Mouse (Mus musculus) neural tube, embryonic 11.5 days (tissue): ENCODE results near the gene H1foo. TPM values are rescaled to one million over a fixed set of nuclear protein-coding genes. Genes with fewer than 3 reads are reported as not detected.

Source experiments
- ATAC-seq: fragments of 200-750 bp; cut with Nextera tagmentation; 2 replicates; pipeline ENCODE4 v1.8.0; 2017; ENCODE audit warnings: moderate number of reproducible peaks, mild to moderate bottlenecking, moderate TSS enrichment, moderate library complexity; ENCODE audit not compliant: insufficient read depth, low FRiP score, low TSS enrichment
- DNase-seq: peaks from one replicate; pipeline ENCODE4 v3.0.0-alpha.2; 2015; ENCODE audit warnings: low spot score
- H3K27ac ChIP-seq: fragments of 300-500 bp; sonication (generic); 2 replicates; pipeline ENCODE4 v1.5.1; 2014; ENCODE audit warnings: low read depth, mild to moderate bottlenecking, low read length
- H3K27me3 ChIP-seq: fragments of 300-500 bp; sonication (generic); 2 replicates; pipeline ENCODE4 v1.6.1; 2014; ENCODE audit warnings: mild to moderate bottlenecking, low read length, mixed read lengths; ENCODE audit not compliant: control insufficient read depth, insufficient read depth
- H3K36me3 ChIP-seq: fragments of 300-500 bp; sonication (generic); 2 replicates; pipeline ENCODE4 v1.6.1; 2014; ENCODE audit warnings: mild to moderate bottlenecking, low read length, moderate library complexity, mixed read lengths; ENCODE audit not compliant: control insufficient read depth, insufficient read depth
- H3K4me1 ChIP-seq: fragments of 300-500 bp; sonication (generic); 2 replicates; pipeline ENCODE4 v1.6.1; 2014; ENCODE audit warnings: low read length, mixed read lengths; ENCODE audit not compliant: control insufficient read depth, insufficient read depth
- H3K4me2 ChIP-seq: fragments of 300-500 bp; sonication (generic); 2 replicates; pipeline ENCODE4 v1.6.1; 2014; ENCODE audit warnings: low read depth, mild to moderate bottlenecking, moderate library complexity
- H3K4me3 ChIP-seq: fragments of 300-500 bp; sonication (generic); 2 replicates; pipeline ENCODE4 v1.5.1; 2014; ENCODE audit warnings: low read depth, low read length
- H3K9ac ChIP-seq: fragments of 300-500 bp; sonication (generic); 2 replicates; pipeline ENCODE4 v1.6.1; 2014; ENCODE audit warnings: mild to moderate bottlenecking, low read length
- H3K9me3 ChIP-seq: fragments of 300-500 bp; sonication (generic); 2 replicates; pipeline ENCODE4 v1.6.1; 2016; ENCODE audit warnings: low read length; ENCODE audit not compliant: control insufficient read depth
- WGBS: fragments of 180-500 bp; shearing (Covaris S2); extraction: QIAGEN DNeasy Blood & Tissue Kit; methylation state at CpG from one replicate; pipeline ENCODE4 v1.1.7; 2014; 5-methylcytosine and 5-hydroxymethylcytosine counted together
- polyA plus RNA-seq: library from polyadenylated mRNA; unstranded; fragments of >200 nt; fragmentation: Nextera tagmentation; extraction: Ambion mirVana; gene quantifications from 2 replicates; pipeline ENCODE4 v1.2.1, GENCODE M21; 2014

H1foo gene
- polyA plus RNA-seq, 1 experiment from 2014 or later: not detected

DNA sequence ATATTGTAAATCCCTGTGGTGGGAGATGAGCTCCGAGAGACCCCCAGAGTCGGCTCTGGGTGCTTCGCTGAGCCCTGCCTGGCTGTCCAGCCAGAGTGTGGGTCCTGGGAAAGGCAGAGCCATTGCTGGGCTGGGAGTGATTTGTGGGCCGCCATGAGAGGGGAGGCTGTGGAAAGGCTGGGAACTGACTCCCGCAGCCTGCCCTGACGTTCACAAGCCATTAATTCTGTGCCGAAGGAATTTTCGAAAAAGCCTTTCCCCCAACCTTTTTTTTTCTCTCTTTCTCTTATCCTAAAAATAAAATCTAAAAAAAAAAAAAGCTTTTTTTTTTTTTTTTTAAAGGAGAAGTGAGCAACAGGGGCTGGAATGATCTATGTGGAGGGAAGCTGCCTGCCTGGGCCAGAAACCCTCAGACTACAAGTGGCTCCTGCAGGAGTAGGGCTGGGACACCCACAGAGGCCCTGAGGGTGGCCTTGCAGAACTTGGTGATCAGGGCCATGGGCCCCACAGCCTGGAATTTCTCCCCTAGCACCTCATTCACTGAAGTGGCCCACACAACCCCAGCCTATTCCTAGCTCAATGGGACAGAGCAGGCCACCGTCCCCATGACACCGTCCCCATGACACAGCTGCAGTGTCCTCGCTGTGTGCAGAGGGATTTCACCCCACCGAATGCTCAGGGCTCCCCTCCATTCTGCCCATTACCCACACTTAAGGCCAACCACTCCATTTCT lies 38.7 kb downstream of the H1foo start:
- Histone ChIP-seq H3K27ac (no peak overlapping the region), H3K9me3 (no peaks in the 10 kb centered on the region), H3K4me1 (peaks cover 26% of the 10 kb centered on the region), H3K9ac (no peak overlapping the region; the same call in 1 of the 2 replicates), H3K36me3 (no peaks in the 10 kb centered on the region), H3K4me2 (no peak overlapping the region), H3K27me3 (no peaks in the 10 kb centered on the region), H3K4me3 (no peak overlapping the region)
- DNase-seq (no peak), ATAC-seq (no peak)
- 41% methylated on average over 12 of the region's 12 CpGs for WGBS

DNA sequence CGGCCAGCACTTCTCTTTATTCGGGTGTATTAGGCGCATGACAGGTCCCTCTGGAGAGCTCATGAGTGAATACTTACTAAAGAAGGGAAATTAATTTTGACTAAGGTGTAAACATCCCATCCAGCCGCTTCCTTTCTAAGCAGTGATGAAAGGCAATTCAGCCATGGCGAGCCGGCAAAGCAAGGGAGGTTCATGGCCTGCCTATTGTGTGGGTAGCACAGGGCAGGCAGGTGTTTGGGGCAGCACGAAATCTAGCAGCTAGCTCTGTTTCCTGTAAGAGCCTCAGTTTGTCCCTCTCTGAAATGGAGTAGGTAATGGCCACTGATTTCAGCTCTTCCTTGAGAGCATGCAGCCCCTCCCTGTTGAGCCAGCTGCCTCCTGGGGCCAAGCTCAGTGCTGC lies 39.8 kb downstream of the H1foo start:
- ATAC-seq: no peak
- no peak overlapping the region for H3K27ac ChIP-seq
- no peak overlapping the region for H3K4me3 ChIP-seq
- H3K4me2 ChIP-seq: no peak overlapping the region
- WGBS: 63% methylated on average over 7 of the region's 7 CpGs
- peak overlapping the region; percentile 10; the same call in 1 of the 2 replicates for H3K9ac ChIP-seq
- H3K9me3 ChIP-seq: no peaks in the 10 kb centered on the region
- peaks cover 26% of the 10 kb centered on the region for H3K4me1 ChIP-seq
- no peaks in the 10 kb centered on the region for H3K27me3 ChIP-seq
- no peak for DNase-seq
- no peaks in the 10 kb centered on the region for H3K36me3 ChIP-seq

DNA sequence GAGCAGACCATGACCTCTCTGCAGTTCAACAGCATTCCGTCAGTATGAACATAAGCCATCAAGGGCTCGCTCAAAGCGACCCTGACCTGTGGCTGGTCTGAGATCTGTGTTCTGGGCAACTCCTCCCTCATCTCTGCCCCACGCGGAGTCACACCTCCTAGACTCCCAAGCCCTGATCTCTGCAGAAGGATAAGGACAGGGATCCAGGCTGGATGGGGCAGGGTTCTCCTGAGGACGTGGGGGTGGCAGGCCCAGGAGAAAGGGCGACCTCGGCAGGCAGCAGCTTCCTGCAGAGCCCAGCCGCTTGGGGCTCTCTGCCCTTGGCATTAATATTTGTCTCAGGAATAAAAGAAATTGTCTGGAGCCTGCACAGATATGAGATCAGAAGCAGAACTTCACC lies 40.9 kb downstream of the H1foo start:
- Histone ChIP-seq H3K27ac (no peak overlapping the region), H3K27me3 (no peaks in the 10 kb centered on the region), H3K36me3 (no peaks in the 10 kb centered on the region), H3K4me3 (no peak overlapping the region), H3K9ac (no peak overlapping the region), H3K9me3 (no peaks in the 10 kb centered on the region), H3K4me1 (peaks cover 26% of the 10 kb centered on the region), H3K4me2 (no peak overlapping the region)
- no peak for ATAC-seq
- no peak for DNase-seq
- 58% methylated on average over 9 of the region's 9 CpGs for WGBS

DNA sequence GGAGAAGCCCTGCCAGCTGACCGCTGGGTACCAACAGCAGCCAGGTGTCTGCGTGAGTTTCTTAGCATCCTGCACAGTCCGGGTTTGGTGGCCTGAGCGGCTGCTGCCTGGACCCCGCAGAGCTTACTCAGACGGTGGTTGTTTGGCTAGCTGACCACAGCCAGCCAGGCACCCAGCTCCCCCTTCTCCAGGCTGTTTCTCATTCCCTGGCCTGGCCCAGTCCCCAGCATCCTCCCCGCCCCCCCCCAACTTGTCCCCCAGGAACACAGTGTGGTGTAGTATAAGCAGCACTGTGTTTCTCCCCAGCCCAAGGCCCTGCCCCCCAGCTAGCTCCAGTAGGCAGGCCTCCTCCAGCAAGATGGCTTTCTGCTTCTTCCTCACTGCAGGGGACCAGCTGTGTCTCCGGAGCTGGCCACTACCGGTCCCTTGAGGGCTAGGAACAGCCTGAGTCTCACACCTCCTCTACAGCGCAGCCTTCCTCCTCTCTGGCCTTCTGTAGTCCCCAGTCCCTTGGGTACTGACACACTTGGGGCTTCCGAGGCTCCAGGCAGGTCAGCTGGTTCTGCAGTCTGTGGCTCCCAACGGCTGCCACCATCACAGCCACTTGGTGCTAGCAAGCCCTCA lies 41.8 kb downstream of the H1foo start:
- 47% methylated on average over 12 of the region's 12 CpGs for WGBS
- Histone ChIP-seq H3K27me3 (no peaks in the 10 kb centered on the region), H3K4me2 (peak overlapping the region; percentile 16), H3K36me3 (no peaks in the 10 kb centered on the region), H3K4me3 (no peak overlapping the region), H3K9me3 (no peaks in the 10 kb centered on the region), H3K27ac (no peak overlapping the region), H3K4me1 (peaks cover 31% of the 10 kb centered on the region), H3K9ac (no peak overlapping the region)
- DNase-seq (no peak), ATAC-seq (no peak; the same call in 1 of the 2 replicates)

DNA sequence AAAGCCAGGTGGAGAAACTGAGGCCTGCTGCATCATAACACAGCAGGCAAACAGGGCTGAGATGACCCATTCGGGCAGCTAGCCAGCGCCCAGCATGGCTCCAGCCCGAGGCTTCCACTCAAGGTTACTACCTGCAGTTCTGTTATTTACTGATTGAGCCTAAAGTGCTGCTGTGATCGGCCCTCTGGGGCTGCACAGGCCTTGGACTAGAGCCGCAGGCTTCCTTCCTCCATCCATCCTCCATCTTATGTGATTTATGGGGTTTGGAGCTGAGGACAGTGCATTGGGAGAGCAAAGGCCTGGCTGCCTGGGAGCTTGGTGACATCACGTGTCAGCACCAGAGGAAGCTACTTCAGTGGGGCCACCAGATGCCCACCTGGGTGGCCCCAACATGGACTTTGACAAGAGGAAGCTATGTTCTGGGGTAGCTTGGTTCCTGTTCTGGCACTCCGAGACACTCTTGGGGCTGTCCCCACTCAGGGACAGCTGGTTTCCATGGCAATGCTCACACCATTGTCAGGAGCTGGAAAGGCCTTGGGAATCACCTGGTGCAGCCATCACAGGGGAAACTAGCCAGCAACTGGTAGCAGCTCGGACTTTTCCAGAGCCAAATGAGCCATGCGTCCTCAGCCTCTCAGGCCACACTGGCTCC lies 42.5 kb downstream of the H1foo start:
- H3K4me1 ChIP-seq: peaks cover 34% of the 10 kb centered on the region
- peak overlapping the region; percentile 16 for H3K4me2 ChIP-seq
- DNase-seq (no peak), ATAC-seq (no peak)
- WGBS: 48% methylated on average over 9 of the region's 9 CpGs
- 0 out of 2 replicates have a peak, but pooled peaks cover under 1% of the 10 kb centered on the region for H3K27me3 ChIP-seq
- H3K4me3 ChIP-seq: no peak overlapping the region
- no peak overlapping the region for H3K27ac ChIP-seq
- H3K9me3 ChIP-seq: no peaks in the 10 kb centered on the region
- peak overlapping the region; percentile 10; the same call in 1 of the 2 replicates for H3K9ac ChIP-seq
- H3K36me3 ChIP-seq: no peaks in the 10 kb centered on the region

DNA sequence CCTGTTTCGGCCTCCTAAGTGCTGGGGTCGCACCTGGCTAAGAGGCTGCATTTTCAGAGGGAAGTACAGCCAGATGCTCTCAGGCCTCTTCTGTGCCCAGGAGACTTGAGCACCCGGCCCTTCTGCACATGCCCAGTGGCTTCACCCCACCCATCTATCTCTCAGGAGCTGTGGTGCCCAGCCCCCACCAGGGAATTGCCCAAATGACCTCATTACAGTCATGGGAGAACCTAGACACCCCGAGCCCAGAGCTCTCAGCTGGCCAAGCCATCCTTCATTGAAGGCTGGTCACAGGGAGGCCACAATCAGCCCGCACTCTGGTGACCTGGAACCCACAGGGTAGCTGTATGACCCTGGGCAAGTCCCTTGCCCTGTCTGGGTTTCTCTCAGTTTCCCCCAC lies 44.3 kb downstream of the H1foo start:
- H3K27ac ChIP-seq: no peak overlapping the region
- 73% methylated on average over 5 of the region's 5 CpGs for WGBS
- no peak overlapping the region for H3K4me3 ChIP-seq
- peaks cover 36% of the 10 kb centered on the region for H3K4me1 ChIP-seq
- H3K4me2 ChIP-seq: peak overlapping the region; percentile 10; the same call in 1 of the 2 replicates
- no peak overlapping the region for H3K9ac ChIP-seq
- peaks cover 18% of the 10 kb centered on the region for H3K27me3 ChIP-seq
- H3K9me3 ChIP-seq: no peaks in the 10 kb centered on the region
- H3K36me3 ChIP-seq: no peaks in the 10 kb centered on the region
- no peak for ATAC-seq
- DNase-seq: no peak

DNA sequence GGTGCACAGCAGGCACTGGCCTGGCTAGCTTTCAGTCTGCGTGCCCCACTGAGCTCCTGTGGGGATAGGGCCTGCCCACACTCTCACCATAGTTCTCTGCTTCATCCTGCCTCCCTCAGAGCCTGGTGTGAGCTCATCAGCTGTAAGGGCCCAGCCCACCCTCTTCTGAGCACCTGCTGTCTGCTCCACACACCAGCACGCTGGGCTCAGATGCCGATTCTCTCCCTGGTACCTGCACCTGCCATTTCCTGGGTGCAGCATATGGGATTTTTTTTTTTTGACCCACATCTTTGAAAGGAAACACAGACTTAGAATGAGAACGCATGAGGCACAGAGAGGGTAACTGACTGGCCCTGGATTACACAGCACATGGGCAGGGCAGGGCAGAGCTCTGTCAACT lies 44.9 kb downstream of the H1foo start:
- Histone ChIP-seq H3K27ac (no peak overlapping the region), H3K9ac (no peak overlapping the region), H3K4me3 (no peak overlapping the region), H3K4me2 (peak overlapping the region; percentile 12; the same call in 1 of the 2 replicates), H3K36me3 (no peaks in the 10 kb centered on the region), H3K9me3 (no peaks in the 10 kb centered on the region), H3K27me3 (peaks cover 24% of the 10 kb centered on the region), H3K4me1 (peaks cover 36% of the 10 kb centered on the region)
- WGBS: 77% methylated on average over 4 of the region's 4 CpGs
- no peak for DNase-seq
- no peak for ATAC-seq

DNA sequence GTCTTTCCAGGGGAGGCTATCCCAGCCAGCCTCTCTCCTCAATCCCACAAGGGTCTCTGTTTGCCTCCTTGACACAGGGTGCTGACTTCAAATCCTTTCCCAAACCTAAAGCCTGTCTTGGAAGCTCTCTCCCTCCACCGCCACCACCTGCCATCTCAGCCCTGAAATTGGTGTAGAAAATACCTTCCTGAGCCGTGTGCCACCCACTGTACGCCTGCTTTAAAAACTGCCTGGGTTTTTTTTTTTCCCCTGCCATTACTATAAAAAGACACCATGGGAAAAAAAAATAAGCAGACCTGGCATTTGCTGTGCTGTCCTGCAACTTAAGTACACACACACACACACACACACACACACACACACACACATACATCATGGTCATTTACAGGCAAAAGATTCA lies 45.3 kb downstream of the H1foo start:
- no peaks in the 10 kb centered on the region for H3K36me3 ChIP-seq
- no peak for DNase-seq
- H3K9ac ChIP-seq: no peak overlapping the region
- H3K4me1 ChIP-seq: peaks cover 35% of the 10 kb centered on the region
- H3K27me3 ChIP-seq: peaks cover 24% of the 10 kb centered on the region
- H3K27ac ChIP-seq: no peak overlapping the region
- no peak overlapping the region for H3K4me3 ChIP-seq
- ATAC-seq: no peak
- H3K4me2 ChIP-seq: peak overlapping the region; percentile 12; the same call in 1 of the 2 replicates
- H3K9me3 ChIP-seq: no peaks in the 10 kb centered on the region
- WGBS: 86% methylated on average over 3 of the region's 3 CpGs
